Mouse (Mus musculus): Measurements from ENCODE around the gene Vti1a.

- TF ChIP-seq EP300 (IDR thresholded peaks at IDR 0.05; ENCODE audit: low read depth) (no peak), CTCF (IDR thresholded peaks at IDR 0.05; ENCODE audit: low read depth) (no peak)
These were observed 74.2 kb downstream of the Vti1a start for GRCm38 (mm10) chr19:55390323-55390722.
